In the genomic region with DNA sequence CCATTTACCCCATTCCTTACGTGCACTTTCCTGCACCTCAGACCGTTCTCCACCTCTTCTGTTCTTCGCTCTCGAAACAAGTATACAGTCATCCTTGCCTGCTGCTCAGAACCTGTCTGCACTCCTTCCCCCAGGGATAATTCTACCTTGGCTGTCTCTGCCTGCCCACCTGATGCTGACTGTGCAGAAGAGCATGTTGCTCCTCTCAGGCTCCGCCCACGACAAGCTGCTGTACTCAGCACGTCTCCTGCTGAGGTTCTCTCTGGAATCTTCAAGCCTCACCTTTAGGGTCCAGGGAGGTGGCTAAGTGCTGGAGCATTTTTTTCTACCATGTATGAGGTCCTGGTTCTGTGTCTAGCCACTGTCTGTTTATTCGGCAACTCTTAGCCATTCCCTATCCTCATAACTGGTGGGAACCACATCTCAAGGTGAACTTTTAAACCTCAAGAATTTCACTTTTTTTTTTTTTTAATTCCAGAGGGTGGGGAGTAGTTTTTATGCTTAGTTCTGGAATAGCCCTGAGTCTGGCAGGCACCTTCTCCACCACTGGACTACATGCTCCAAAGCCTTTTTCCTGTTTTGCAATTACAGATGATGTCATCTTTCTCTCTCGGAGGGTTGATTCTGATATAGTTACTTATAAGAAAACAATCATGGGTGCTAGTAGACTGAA, we compare ENCODE assay signal across 7 mouse cellular contexts.
DNase-seq lines count a peak whose midpoint lies in the region; ATAC-seq and TF ChIP-seq lines count a peak whose summit lies in the region.

No protein-coding gene starts in this region.

- no peak overlapping the region for H3K4me2 ChIP-seq in neural tube, embryonic 15.5 days
- no peak overlapping the region for H3K4me2 ChIP-seq in midbrain, postnatal 0 days (ENCODE audit: low read depth, low read length, poor library complexity, severe bottlenecking)

- WGBS in neural tube, embryonic 15.5 days: 84% methylated on average over 9 of the region's 9 CpGs
- WGBS in midbrain, postnatal 0 days: 86% methylated on average over 9 of the region's 9 CpGs

- no peak for TF ChIP-seq CTCF in midbrain, postnatal 0 days (IDR thresholded peaks at IDR 0.05)

- H3K36me3 ChIP-seq in neural tube, embryonic 15.5 days: no peaks in the 10 kb centered on the region; the same call in 1 of the 2 replicates
- H3K36me3 ChIP-seq in midbrain, postnatal 0 days (ENCODE audit: insufficient read depth, low read length): no peaks in the 10 kb centered on the region

- no peaks in the 10 kb centered on the region for H3K9me3 ChIP-seq in neural tube, embryonic 15.5 days (replicated peaks)
- no peaks in the 10 kb centered on the region for H3K9me3 ChIP-seq in midbrain, postnatal 0 days (ENCODE audit: low read length)

- no peak overlapping the region for H3K4me3 ChIP-seq in neural tube, embryonic 15.5 days (replicated peaks)
- H3K4me3 ChIP-seq in midbrain, postnatal 0 days (ENCODE audit: low read depth, low read length): no peak overlapping the region

- H3K27me3 ChIP-seq in neural tube, embryonic 15.5 days (replicated peaks): no peaks in the 10 kb centered on the region
- no peaks in the 10 kb centered on the region for H3K27me3 ChIP-seq in midbrain, postnatal 0 days (ENCODE audit: insufficient read depth, low read length)

- ATAC-seq in granulocyte monocyte progenitor cell, adult 5-6 weeks (replicated peaks; ENCODE audit: poor library complexity, severe bottlenecking): peak; percentile 35
- ATAC-seq in neural tube, embryonic 15.5 days (ENCODE audit: low FRiP score): no peak
- no peak for ATAC-seq in midbrain, postnatal 0 days (ENCODE audit: low FRiP score)

- peak overlapping the region; percentile 20; the same call in 1 of the 2 replicates for H3K27ac ChIP-seq in neural tube, embryonic 15.5 days (replicated peaks)
- no peak overlapping the region for H3K27ac ChIP-seq in midbrain, postnatal 0 days (ENCODE audit: low read depth, low read length)

- H3K4me1 ChIP-seq in neural tube, embryonic 15.5 days: peaks cover 18% of the 10 kb centered on the region
- 0 out of 2 replicates have a peak, but pooled peaks cover 3% of the 10 kb centered on the region for H3K4me1 ChIP-seq in midbrain, postnatal 0 days (ENCODE audit: insufficient read depth, low read length)

- DNase-seq in right cerebral cortex, adult 2 months (ENCODE audit: low spot score in 2 of 2): peak; percentile 34 to 43
- DNase-seq in right cerebral cortex, postnatal 25 days: no peak
- peak; percentile 76 for DNase-seq in kidney, postnatal 14 days
- no peak for DNase-seq in ovary, postnatal 36 days (ENCODE audit: low spot score)
- DNase-seq in midbrain, postnatal 0 days (ENCODE audit: low spot score): no peak

- H3K9ac ChIP-seq in neural tube, embryonic 15.5 days (replicated peaks): no peak overlapping the region
- no peak overlapping the region for H3K9ac ChIP-seq in midbrain, postnatal 0 days (replicated peaks; ENCODE audit: low read length, poor library complexity, severe bottlenecking)

Comparison
In these comparisons a context has a peak if more than half of its experiments do, and no peak if none do; other contexts are left out.
1. DNase-seq: peak in right cerebral cortex, adult 2 months (2 of 2) and kidney, postnatal 14 days (single experiment); none in right cerebral cortex, postnatal 25 days (single experiment), ovary, postnatal 36 days (single experiment) and midbrain, postnatal 0 days (single experiment).